Mouse (Mus musculus) embryonic facial prominence, embryonic 11.5 days (tissue): ENCODE measurements around the gene Vdr. TPM values are rescaled to one million over a fixed set of nuclear protein-coding genes. Genes with fewer than 3 reads are reported as not detected.
A peak's percentile ranks its signal among the peaks of the same experiment; 100 is the strongest.

Experiments used
- ATAC-seq: fragments of 200-750 bp; cut with Nextera tagmentation; replicated peaks from 2 replicates; pipeline ENCODE4 v1.8.0; 2017; ENCODE audit warnings: low read depth; ENCODE audit not compliant: insufficient number of reproducible peaks, low FRiP score, low TSS enrichment
- DNase-seq: peaks from one replicate; pipeline ENCODE4 v3.0.0-alpha.2; 2015; ENCODE audit warnings: low spot score
- H3K27ac ChIP-seq: fragments of 300-500 bp; sonication (generic); replicated peaks from 2 replicates; pipeline ENCODE4 v1.5.1; 2014; ENCODE audit warnings: mild to moderate bottlenecking, low read depth, low read length, control low read depth
- H3K27me3 ChIP-seq: fragments of 300-500 bp; sonication (generic); 2 replicates; pipeline ENCODE4 v1.6.1; 2014; ENCODE audit warnings: mild to moderate bottlenecking, low read length, moderate library complexity, mixed read lengths; ENCODE audit not compliant: control insufficient read depth, insufficient read depth
- H3K36me3 ChIP-seq: fragments of 300-500 bp; sonication (generic); replicated peaks from 2 replicates; pipeline ENCODE4 v1.6.1; 2014; ENCODE audit warnings: low read depth, mild to moderate bottlenecking, low read length, moderate library complexity, mixed read lengths; ENCODE audit not compliant: control insufficient read depth, insufficient read depth
- H3K4me1 ChIP-seq: fragments of 300-500 bp; sonication (generic); 2 replicates; pipeline ENCODE4 v1.6.1; 2014; ENCODE audit warnings: low read length, mixed read lengths; ENCODE audit not compliant: control insufficient read depth, insufficient read depth
- H3K4me2 ChIP-seq: fragments of 300-500 bp; sonication (generic); 2 replicates; pipeline ENCODE4 v1.6.1; 2014; ENCODE audit warnings: low read depth, mild to moderate bottlenecking, control low read depth, low read length, moderate library complexity
- H3K4me3 ChIP-seq: fragments of 300-500 bp; sonication (generic); 2 replicates; pipeline ENCODE4 v1.5.1; 2014; ENCODE audit warnings: low read depth, low read length, control low read depth
- H3K9ac ChIP-seq: fragments of 300-500 bp; sonication (generic); replicated peaks from 2 replicates; pipeline ENCODE4 v1.6.1; 2014; ENCODE audit warnings: mild to moderate bottlenecking, control low read depth, low read length
- H3K9me3 ChIP-seq: fragments of 300-500 bp; sonication (generic); replicated peaks from 2 replicates; pipeline ENCODE4 v1.6.1; 2016; ENCODE audit warnings: mild to moderate bottlenecking, low read length, inconsistent platforms, mixed read lengths; ENCODE audit not compliant: control insufficient read depth
- WGBS: fragments of 180-500 bp; shearing (Covaris S2); extraction: QIAGEN DNeasy Blood & Tissue Kit; methylation state at CpG from one replicate; pipeline ENCODE4 v1.1.7; 2014; 5-methylcytosine and 5-hydroxymethylcytosine counted together
- polyA plus RNA-seq: library from polyadenylated mRNA; unstranded; fragments of >200 nt; fragmentation: Nextera tagmentation; extraction: Ambion mirVana; gene quantifications from 2 replicates; pipeline ENCODE4 v1.2.1, GENCODE M21; 2014

Vdr gene
- polyA plus RNA-seq, 1 experiment from 2014 or later: 0.29 TPM

- no peak for ATAC-seq
- 82% methylated on average over 7 of the region's 7 CpGs for WGBS
Observed at GRCm38 (mm10) chr15:97919217-97919616, 8.8 kb upstream of the Vdr start.

GRCm38 (mm10) chr15:97917994-97918393 is 7.6 kb upstream of the Vdr start:
- no peak for DNase-seq
- Histone ChIP-seq H3K9me3 (no peaks in the 10 kb centered on the region), H3K4me3 (no peak overlapping the region), H3K27ac (no peak overlapping the region), H3K4me1 (no peaks in the 10 kb centered on the region), H3K36me3 (no peaks in the 10 kb centered on the region), H3K9ac (no peak overlapping the region), H3K4me2 (no peak overlapping the region), H3K27me3 (no peaks in the 10 kb centered on the region)
- no peak for ATAC-seq
- WGBS: 83% methylated on average over 9 of the region's 9 CpGs

More at GRCm38 (mm10) chr15:97919217-97919616, 8.8 kb upstream of the Vdr start:
- no peak overlapping the region for H3K9ac ChIP-seq
- H3K9me3 ChIP-seq: no peaks in the 10 kb centered on the region
- no peak for DNase-seq
- H3K36me3 ChIP-seq: no peaks in the 10 kb centered on the region
- H3K4me3 ChIP-seq: no peak overlapping the region
- H3K4me2 ChIP-seq: no peak overlapping the region
- H3K27me3 ChIP-seq: no peaks in the 10 kb centered on the region
- no peak overlapping the region for H3K27ac ChIP-seq
- no peaks in the 10 kb centered on the region for H3K4me1 ChIP-seq

- H3K27ac ChIP-seq: no peak overlapping the region
- no peaks in the 10 kb centered on the region for H3K9me3 ChIP-seq
- H3K27me3 ChIP-seq: no peaks in the 10 kb centered on the region
- H3K36me3 ChIP-seq: no peaks in the 10 kb centered on the region
- DNase-seq (peak; percentile 67), ATAC-seq (peak; percentile 83)
- no peak overlapping the region for H3K4me2 ChIP-seq
- no peak overlapping the region for H3K4me3 ChIP-seq
- H3K4me1 ChIP-seq: no peaks in the 10 kb centered on the region
- H3K9ac ChIP-seq: no peak overlapping the region
- 19% methylated on average over 9 of the region's 9 CpGs for WGBS
Observed at GRCm38 (mm10) chr15:97914331-97914747, 3.9 kb upstream of the Vdr start.

- Histone ChIP-seq H3K4me1 (0 out of 2 replicates have a peak, but pooled peaks cover 2% of the 10 kb centered on the region), H3K9me3 (no peaks in the 10 kb centered on the region), H3K4me3 (peak overlapping the region; percentile 43), H3K9ac (peak overlapping the region; percentile 27), H3K36me3 (no peaks in the 10 kb centered on the region), H3K4me2 (peak overlapping the region; percentile 78), H3K27ac (no peak overlapping the region), H3K27me3 (peaks cover 4% of the 10 kb centered on the region; the same call in 1 of the 2 replicates)
- peak; percentile 69 for ATAC-seq
- DNase-seq: peak; percentile 77
- WGBS: 2% methylated on average over 59 of the region's 59 CpGs
Observed at GRCm38 (mm10) chr15:97907801-97908751, 2.4 kb downstream of the Vdr start.

- no peaks in the 10 kb centered on the region for H3K9me3 ChIP-seq
- no peak for ATAC-seq
- H3K27ac ChIP-seq: no peak overlapping the region
- H3K4me2 ChIP-seq: no peak overlapping the region
- H3K4me3 ChIP-seq: no peak overlapping the region
- H3K4me1 ChIP-seq: 0 out of 2 replicates have a peak, but pooled peaks cover 2% of the 10 kb centered on the region
- H3K36me3 ChIP-seq: no peaks in the 10 kb centered on the region
- H3K27me3 ChIP-seq: peaks cover 4% of the 10 kb centered on the region; the same call in 1 of the 2 replicates
- no peak overlapping the region for H3K9ac ChIP-seq
- WGBS: 56% methylated on average over 5 of the region's 5 CpGs
- no peak for DNase-seq
Observed at GRCm38 (mm10) chr15:97907202-97907601, 3.2 kb downstream of the Vdr start.

GRCm38 (mm10) chr15:97905281-97905680 is 5.1 kb downstream of the Vdr start:
- Histone ChIP-seq H3K4me3 (no peak overlapping the region), H3K9ac (no peak overlapping the region), H3K36me3 (no peaks in the 10 kb centered on the region), H3K4me1 (0 out of 2 replicates have a peak, but pooled peaks cover 2% of the 10 kb centered on the region), H3K27me3 (peaks cover 4% of the 10 kb centered on the region; the same call in 1 of the 2 replicates), H3K9me3 (no peaks in the 10 kb centered on the region), H3K4me2 (no peak overlapping the region), H3K27ac (no peak overlapping the region)
- WGBS: 71% methylated on average over 6 of the region's 6 CpGs
- ATAC-seq: no peak
- DNase-seq: no peak

GRCm38 (mm10) chr15:97904339-97904991 is 6.0 kb downstream of the Vdr start:
- WGBS: 49% methylated on average over 11 of the region's 11 CpGs
- no peak for DNase-seq
- no peak overlapping the region for H3K9ac ChIP-seq

More at GRCm38 (mm10) chr15:97904339-97904991, 6.0 kb downstream of the Vdr start:
- H3K9me3 ChIP-seq: no peaks in the 10 kb centered on the region
- H3K36me3 ChIP-seq: no peaks in the 10 kb centered on the region
- no peak for ATAC-seq
- H3K4me3 ChIP-seq: no peak overlapping the region
- peaks cover 4% of the 10 kb centered on the region; the same call in 1 of the 2 replicates for H3K27me3 ChIP-seq
- no peak overlapping the region for H3K4me2 ChIP-seq
- H3K4me1 ChIP-seq: 0 out of 2 replicates have a peak, but pooled peaks cover 2% of the 10 kb centered on the region
- no peak overlapping the region for H3K27ac ChIP-seq
